Mouse (Mus musculus): ENCODE data around the gene Tnn.

The Tnn gene

DNA sequence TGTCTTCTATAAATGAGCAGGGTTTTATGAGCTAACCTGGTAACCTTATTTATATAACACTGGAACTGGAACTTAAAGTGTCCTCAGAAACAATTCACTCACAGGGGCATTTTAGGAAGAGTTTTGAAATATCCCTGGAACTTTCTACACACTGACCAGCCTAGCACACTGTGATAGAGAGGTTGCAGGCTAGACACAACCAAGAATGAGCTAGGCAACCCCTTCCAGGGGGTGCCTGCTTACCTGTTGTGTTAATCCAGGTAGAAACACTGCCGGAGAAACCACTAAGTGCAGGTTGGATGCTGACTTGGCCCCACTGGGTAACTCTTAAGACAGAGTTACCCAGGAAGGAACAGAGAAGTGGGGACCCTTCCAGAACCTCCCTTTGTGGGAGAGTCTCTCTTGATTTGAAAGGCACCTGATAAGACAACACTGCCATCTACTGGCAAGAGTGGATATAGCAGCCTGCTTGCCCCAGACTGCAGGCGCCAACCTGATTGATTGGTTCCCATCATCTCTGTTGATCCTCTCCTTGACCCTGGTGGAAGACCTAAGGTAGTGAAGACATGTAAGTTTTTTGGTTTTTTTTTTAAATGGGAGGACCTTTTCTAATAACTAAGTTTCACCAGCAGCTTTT, 72.5 kb downstream of the Tnn start:
- peak; percentile 69 for DNase-seq (ENCODE audit: low read depth)

GRCm38 (mm10) chr1:160078882-160079661, 74.3 kb downstream of the Tnn start:
- DNase-seq (ENCODE audit: low read depth) = peak; percentile 85

- no peak for DNase-seq (ENCODE audit: low read depth)
These were observed 88.7 kb downstream of the Tnn start for GRCm38 (mm10) chr1:160064547-160065144.

DNA sequence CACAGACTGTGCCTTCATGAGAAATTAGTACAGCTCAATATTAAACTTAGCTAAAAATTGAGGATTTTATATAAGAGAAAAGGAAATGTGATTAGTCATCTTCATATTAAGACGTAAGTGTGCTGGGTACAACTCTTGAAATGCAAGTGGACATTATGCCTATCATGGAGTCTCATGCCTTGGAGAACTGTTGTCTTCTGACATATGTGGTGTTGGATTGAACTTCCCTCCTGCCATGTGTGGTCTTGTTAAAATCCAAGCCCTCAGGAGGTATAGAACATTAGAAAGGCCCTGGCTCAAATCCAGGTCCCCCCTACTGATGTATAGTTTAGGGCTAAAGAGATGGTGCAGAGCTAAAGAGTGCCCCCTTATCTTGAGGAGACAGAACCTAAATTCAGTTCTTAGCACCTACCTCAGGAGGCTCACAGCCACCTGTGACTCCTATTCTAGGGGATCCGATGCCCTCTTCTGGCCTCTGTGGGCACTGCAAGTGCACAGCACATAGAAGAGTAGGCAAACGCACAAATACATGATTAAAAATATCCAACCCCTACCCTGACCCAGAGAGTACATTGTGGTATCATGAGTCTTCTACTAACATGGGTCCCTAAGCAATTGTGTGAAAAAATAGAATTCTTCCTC, 91.5 kb downstream of the Tnn start:
- DNase-seq (ENCODE audit: low read depth) = peak; percentile 29

- no peak for DNase-seq (ENCODE audit: low read depth)
These were observed 92.1 kb downstream of the Tnn start for GRCm38 (mm10) chr1:160061321-160061720.

DNA sequence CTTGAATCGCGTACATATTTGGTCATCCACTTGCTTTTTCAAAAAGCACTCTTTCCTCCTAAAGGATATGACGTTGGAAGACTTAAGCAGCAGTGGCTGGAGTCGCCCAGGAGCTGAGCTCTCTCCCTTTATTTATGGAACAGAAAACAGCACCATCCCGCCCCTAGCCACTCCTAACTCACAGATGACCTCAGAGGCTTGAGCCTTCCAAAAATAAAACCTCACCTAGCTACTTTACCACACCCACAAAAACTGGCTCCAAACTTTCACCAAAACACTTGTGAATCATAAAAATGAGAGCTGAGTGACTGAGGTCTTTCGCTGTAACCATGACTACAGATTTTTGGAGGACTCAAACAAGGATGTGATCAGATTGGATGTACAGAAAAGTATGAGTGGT, 92.8 kb downstream of the Tnn start:
- DNase-seq (ENCODE audit: low read depth) = no peak

GRCm38 (mm10) chr1:160059908-160060307, 93.5 kb downstream of the Tnn start:
- no peak for DNase-seq (ENCODE audit: low read depth)

DNA sequence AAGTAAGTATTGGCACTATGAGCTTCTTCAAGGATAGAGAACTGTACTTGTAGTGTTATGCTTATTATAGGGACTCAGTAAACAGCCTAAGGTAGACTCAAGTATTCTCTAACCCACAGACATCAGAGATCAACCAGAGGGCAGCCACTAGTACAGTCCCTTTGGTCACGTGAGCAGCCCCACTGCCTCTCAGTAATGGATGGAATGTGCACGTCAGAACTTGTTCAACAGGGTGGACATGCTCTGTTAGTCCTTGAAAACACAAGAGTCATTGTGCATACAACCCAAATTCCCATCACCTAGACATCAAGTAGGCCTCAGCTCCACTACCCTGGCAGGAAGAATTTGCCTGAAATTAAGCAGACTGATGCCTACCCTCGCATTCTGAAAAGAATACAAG, 95.7 kb downstream of the Tnn start:
- no peak for DNase-seq (ENCODE audit: low read depth)

DNA sequence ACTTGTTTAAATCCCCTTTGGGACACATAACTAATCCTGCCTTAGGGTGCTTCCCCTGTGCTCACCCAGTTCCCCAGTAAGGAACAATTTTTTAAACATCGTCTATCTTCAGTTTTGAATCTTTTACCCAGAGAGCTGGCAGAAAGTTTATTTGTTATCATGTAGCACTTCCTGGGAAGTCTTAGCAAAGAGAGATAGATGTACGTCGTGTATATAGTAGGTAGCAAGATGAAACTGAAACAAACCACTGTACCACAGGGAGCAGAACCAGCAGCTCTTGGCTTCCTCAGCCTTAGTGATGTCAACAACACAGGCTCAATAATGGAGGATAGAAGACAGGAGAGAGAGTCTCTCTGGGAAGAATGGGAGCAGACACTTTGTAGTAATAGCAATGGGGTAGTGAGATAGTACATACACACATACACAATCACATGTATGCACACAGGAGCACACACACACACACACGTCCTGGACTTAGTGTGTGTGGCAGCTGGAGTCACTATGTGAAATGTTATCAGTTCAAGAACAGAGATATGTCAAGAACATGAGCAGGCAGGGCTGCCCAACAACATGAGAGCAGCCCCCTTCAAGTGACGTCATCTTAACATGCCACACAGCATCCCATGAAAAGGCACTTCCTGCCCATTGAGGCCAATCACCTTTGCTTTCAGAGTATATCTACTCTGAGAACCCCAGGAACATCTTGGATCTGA, 98.9 kb downstream of the Tnn start:
- DNase-seq (ENCODE audit: low read depth) = no peak

- no peak for DNase-seq (ENCODE audit: low read depth)
These were observed 99.7 kb downstream of the Tnn start for GRCm38 (mm10) chr1:160053510-160054305.

- DNase-seq (ENCODE audit: low read depth) = no peak
These were observed 100.6 kb downstream of the Tnn start for GRCm38 (mm10) chr1:160052556-160053315.

- DNase-seq (ENCODE audit: low read depth) = no peak
These were observed 102.5 kb downstream of the Tnn start for GRCm38 (mm10) chr1:160050898-160051297.

GRCm38 (mm10) chr1:160049131-160049880, 104.1 kb downstream of the Tnn start:
- no peak for DNase-seq (ENCODE audit: low read depth)

GRCm38 (mm10) chr1:160047481-160047931, 105.9 kb downstream of the Tnn start:
- no peak for DNase-seq (ENCODE audit: low read depth)

- no peak for DNase-seq (ENCODE audit: low read depth)
These were observed 106.6 kb downstream of the Tnn start for GRCm38 (mm10) chr1:160046786-160047185.

DNA sequence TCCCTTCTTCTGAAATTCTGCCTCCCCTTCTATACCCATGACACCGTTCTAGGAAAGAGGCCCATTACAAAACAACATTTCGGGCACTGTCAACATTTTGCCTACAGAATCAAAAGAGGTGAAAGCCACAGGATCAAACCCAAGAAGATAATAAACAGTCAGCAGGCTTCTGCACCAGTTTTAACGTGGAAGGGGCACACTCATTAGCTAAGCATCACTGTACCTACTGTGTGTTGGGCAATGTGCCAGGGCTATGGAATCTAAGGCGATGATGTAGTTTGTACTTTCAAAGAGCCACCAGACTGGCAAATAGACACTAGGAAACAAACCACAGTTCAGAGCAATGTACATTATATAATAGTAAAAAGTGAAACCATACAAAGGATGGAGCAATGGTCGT, 107.4 kb downstream of the Tnn start:
- DNase-seq (ENCODE audit: low read depth) = no peak

DNA sequence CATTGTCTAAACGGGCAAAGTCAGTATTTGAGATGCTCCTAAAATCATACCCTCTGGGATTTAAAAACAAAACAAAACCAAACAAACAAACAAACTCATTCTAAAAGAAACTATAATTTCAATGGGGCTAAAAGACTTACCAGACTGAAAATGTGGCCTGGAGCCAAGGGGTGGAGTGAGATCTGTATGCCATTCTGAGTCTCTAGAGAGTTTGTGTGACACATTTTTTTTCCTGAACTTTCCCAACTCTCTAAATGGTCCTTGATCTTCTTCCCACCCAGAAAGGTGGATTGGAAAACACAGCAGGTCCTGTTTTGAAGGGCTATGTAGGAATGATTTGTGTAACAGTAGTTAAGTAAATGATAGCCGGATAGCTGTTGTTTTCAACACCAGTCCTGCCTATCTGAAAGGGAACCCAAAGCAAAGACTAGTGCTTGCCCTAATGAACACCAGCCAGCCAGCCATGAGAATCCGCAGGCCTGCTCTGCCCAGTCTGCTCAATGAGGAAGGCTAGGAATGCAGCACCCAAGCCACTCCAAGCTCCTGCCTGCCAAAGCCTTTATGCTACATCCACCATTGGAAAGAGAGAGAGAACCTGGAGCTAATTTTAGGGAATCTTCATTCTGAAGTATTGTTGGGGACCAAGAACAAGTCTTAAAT, 108.2 kb downstream of the Tnn start:
- no peak for DNase-seq (ENCODE audit: low read depth)

- no peak for DNase-seq (ENCODE audit: low read depth)
These were observed 109.0 kb downstream of the Tnn start, which contains the start of gene 4930523C07Rik for GRCm38 (mm10) chr1:160044237-160045021. TSS of gene 4930523C07Rik (plus strand) at chr1:160044382.

All from 416B (cell line).